Mouse (Mus musculus) inflammation-experienced regulatory T-cells, adult 6 months (primary cell): Measurements from ENCODE around the gene Atp13a3. TPM values are rescaled to one million over a fixed set of nuclear protein-coding genes. Genes with fewer than 3 reads are reported as not detected.
"Not testable (repeated sequence)": the region's sequence is repeated elsewhere in the genome, so short reads cannot be mapped to it uniquely, and the experiment has no call there.

Source experiments
- ATAC-seq: one replicate; pipeline ENCODE4 v1.8.0; 2017
- polyA plus RNA-seq, 3 experiments: library from polyadenylated mRNA; unstranded; fragments of 100-300 nt; shearing (Covaris generic); gene quantifications; one replicate each; pipeline ENCODE4 v1.2.1; 2017

The Atp13a3 gene
- polyA plus RNA-seq, result 10 to 100 TPM in 2 of 3 experiments, 1 to 10 TPM in 1; 9.3 to 13.1 (median 12.9) TPM

- no peak for ATAC-seq
Observed at GRCm38 (mm10) chr16:30405925-30406670, at the start of gene Atp13a3. Gene Atp13a3, minus strand, starts transcription at chr16:30405975.

- ATAC-seq, result peak; percentile 70
Observed at GRCm38 (mm10) chr16:30453213-30453975, 47.6 kb upstream of the Atp13a3 start.

GRCm38 (mm10) chr16:30451174-30451573, 45.4 kb upstream of the Atp13a3 start:
- not testable (repeated sequence) for ATAC-seq

- ATAC-seq, result no peak
Observed at GRCm38 (mm10) chr16:30449017-30449416, 43.2 kb upstream of the Atp13a3 start.

- ATAC-seq, result no peak
Observed at GRCm38 (mm10) chr16:30448169-30448568, 42.4 kb upstream of the Atp13a3 start.

- ATAC-seq, result no peak
Observed at GRCm38 (mm10) chr16:30447642-30448041, 41.9 kb upstream of the Atp13a3 start.

- no peak for ATAC-seq
Observed at GRCm38 (mm10) chr16:30443411-30443810, 37.6 kb upstream of the Atp13a3 start.

- no peak for ATAC-seq
Observed at GRCm38 (mm10) chr16:30442451-30442850, 36.7 kb upstream of the Atp13a3 start.

- ATAC-seq, result no peak
Observed at GRCm38 (mm10) chr16:30441409-30441808, 35.6 kb upstream of the Atp13a3 start.

GRCm38 (mm10) chr16:30439841-30440240, 34.1 kb upstream of the Atp13a3 start:
- no peak for ATAC-seq

- ATAC-seq, result no peak
Observed at GRCm38 (mm10) chr16:30439411-30439810, 33.6 kb upstream of the Atp13a3 start.

GRCm38 (mm10) chr16:30436276-30436675, 30.5 kb upstream of the Atp13a3 start:
- ATAC-seq, result no peak

- ATAC-seq, result no peak
Observed at GRCm38 (mm10) chr16:30435393-30435792, 29.6 kb upstream of the Atp13a3 start.

GRCm38 (mm10) chr16:30433148-30433547, 27.4 kb upstream of the Atp13a3 start:
- no peak for ATAC-seq

- no peak for ATAC-seq
Observed at GRCm38 (mm10) chr16:30432111-30432510, 26.3 kb upstream of the Atp13a3 start.

- ATAC-seq, result no peak
Observed at GRCm38 (mm10) chr16:30430512-30431088, 24.8 kb upstream of the Atp13a3 start.

- ATAC-seq, result no peak
Observed at GRCm38 (mm10) chr16:30428753-30429260, 23.0 kb upstream of the Atp13a3 start.

GRCm38 (mm10) chr16:30427466-30427865, 21.7 kb upstream of the Atp13a3 start:
- ATAC-seq, result no peak

- no peak for ATAC-seq
Observed at GRCm38 (mm10) chr16:30427003-30427402, 21.2 kb upstream of the Atp13a3 start.

- no peak for ATAC-seq
Observed at GRCm38 (mm10) chr16:30425980-30426379, 20.2 kb upstream of the Atp13a3 start.

- ATAC-seq, result no peak
Observed at GRCm38 (mm10) chr16:30424053-30424452, 18.3 kb upstream of the Atp13a3 start.

GRCm38 (mm10) chr16:30416707-30417106, 10.9 kb upstream of the Atp13a3 start:
- no peak for ATAC-seq

GRCm38 (mm10) chr16:30416284-30416683, 10.5 kb upstream of the Atp13a3 start:
- no peak for ATAC-seq
